Mouse (Mus musculus) granulocyte monocyte progenitor cell, adult 5-6 weeks (primary cell): ENCODE data around the gene Zswim3. TPM values are rescaled to one million over a fixed set of nuclear protein-coding genes. Genes with fewer than 3 reads are reported as not detected.

Experiments
- ATAC-seq: replicated peaks from 2 replicates; pipeline ENCODE4 v1.8.0; 2016; ENCODE audit warnings: mild to moderate bottlenecking, moderate TSS enrichment, inconsistent platforms; ENCODE audit not compliant: poor library complexity, severe bottlenecking
- total RNA-seq, 2 experiments: library from RNA; stranded (forward) in 1 of 2; stranded (reverse) in 1 of 2; fragments of 200-712, 200-1000 nt in 1 of 2; fragments of >200 nt in 1 of 2; fragmentation: Nextera tagmentation in 1 of 2; gene quantifications; 2 replicates each; pipeline ENCODE4 v1.2.3; 2014 to 2017

Gene Zswim3
- total RNA-seq, 2 experiments from 2014 or later: 2.0 to 4.1 TPM

- no peak for ATAC-seq
Observed at GRCm38 (mm10) chr2:164803201-164803920, 1.5 kb upstream of the Zswim3 start.

GRCm38 (mm10) chr2:164803921-164804313, 981 bp upstream of the Zswim3 start:
- ATAC-seq: no peak

GRCm38 (mm10) chr2:164805332-164805718, 427 bp downstream of the Zswim3 start:
- ATAC-seq: peak; percentile 38

- no peak for ATAC-seq
Observed at GRCm38 (mm10) chr2:164806614-164807013, 1.7 kb downstream of the Zswim3 start.

GRCm38 (mm10) chr2:164813557-164813956, 8.7 kb downstream of the Zswim3 start:
- ATAC-seq: no peak

GRCm38 (mm10) chr2:164815348-164815747, 10.4 kb downstream of the Zswim3 start:
- peak; percentile 99 for ATAC-seq

- ATAC-seq: no peak
Observed at GRCm38 (mm10) chr2:164815821-164816220, 10.9 kb downstream of the Zswim3 start.

GRCm38 (mm10) chr2:164817206-164817605, 12.3 kb downstream of the Zswim3 start:
- ATAC-seq: no peak

- ATAC-seq: no peak
Observed at GRCm38 (mm10) chr2:164817703-164818102, 12.8 kb downstream of the Zswim3 start.

GRCm38 (mm10) chr2:164821060-164821459, 16.2 kb downstream of the Zswim3 start:
- ATAC-seq: no peak

GRCm38 (mm10) chr2:164822636-164823165, 17.8 kb downstream of the Zswim3 start, which contains the start of gene Zswim1:
Gene Zswim1, plus strand, starts transcription at chr2:164822686.
- peak; percentile 99 for ATAC-seq

- peak; percentile 65 for ATAC-seq
Observed at GRCm38 (mm10) chr2:164823181-164823585, 18.3 kb downstream of the Zswim3 start.

- ATAC-seq: no peak
Observed at GRCm38 (mm10) chr2:164823969-164824368, 19.1 kb downstream of the Zswim3 start.

GRCm38 (mm10) chr2:164825521-164825920, 20.6 kb downstream of the Zswim3 start:
- no peak for ATAC-seq

GRCm38 (mm10) chr2:164827146-164827850, 22.4 kb downstream of the Zswim3 start:
- ATAC-seq: no peak

- ATAC-seq: no peak
Observed at GRCm38 (mm10) chr2:164828437-164828836, 23.5 kb downstream of the Zswim3 start, which contains the start of gene Spata25. Gene Spata25, minus strand, starts transcription at chr2:164828537.

- ATAC-seq: no peak
Observed at GRCm38 (mm10) chr2:164829090-164829489, 24.2 kb downstream of the Zswim3 start.

GRCm38 (mm10) chr2:164831029-164831428, 26.1 kb downstream of the Zswim3 start:
- no peak for ATAC-seq

- no peak for ATAC-seq
Observed at GRCm38 (mm10) chr2:164832032-164832747, 27.3 kb downstream of the Zswim3 start.

- ATAC-seq: peak; percentile 77
Observed at GRCm38 (mm10) chr2:164832748-164833301, 27.9 kb downstream of the Zswim3 start, which contains the start of gene Ctsa. Gene Ctsa, plus strand, starts transcription at chr2:164832873.
